Mouse (Mus musculus): ENCODE measurements around the gene Ugt3a2. TPM values are rescaled to one million over a fixed set of nuclear protein-coding genes. Genes with fewer than 3 reads are reported as not detected.

The Ugt3a2 gene
- polyA plus RNA-seq, 1 experiment from 2014 or later, result not detected

Other genes with a start within 250 kb of the Ugt3a2 start
- gene Lmbrd2, start 195.0 kb upstream of the Ugt3a2 start, polyA plus RNA-seq (2016; fragmentation: Nextera tagmentation; extraction: Ambion mirVana), result 2.2 and 2.7 TPM in 2 replicates
- gene Skp2, start 180.1 kb upstream of the Ugt3a2 start, polyA plus RNA-seq (2016; fragmentation: Nextera tagmentation; extraction: Ambion mirVana), result 134 and 136 TPM in 2 replicates
- not detected in 2 replicates for gene Ugt3a1, start 58.7 kb upstream of the Ugt3a2 start, polyA plus RNA-seq (2016; fragmentation: Nextera tagmentation; extraction: Ambion mirVana)
- 0.61 and 0.68 TPM in 2 replicates for gene Capsl, start 100.5 kb downstream of the Ugt3a2 start, polyA plus RNA-seq (2016; fragmentation: Nextera tagmentation; extraction: Ambion mirVana)
- gene Il7r, start 194.6 kb downstream of the Ugt3a2 start, polyA plus RNA-seq (2016; fragmentation: Nextera tagmentation; extraction: Ambion mirVana), result not detected in 2 replicates